Mouse (Mus musculus): ENCODE measurements at regions not wholly inside any gene's neighbourhood (a gene's known extent, or its start where the extent isn't known, plus 50 kb on each side); places are given as distances from the start of the nearest gene placed in this dataset.

- TF ChIP-seq POLR2A (IDR thresholded peaks at IDR 0.05; ENCODE audit: insufficient read length, low read depth), result no peak
- no peak for TF ChIP-seq MAX (IDR thresholded peaks at IDR 0.05; ENCODE audit: low read depth)
- no peak for TF ChIP-seq USF1 (IDR thresholded peaks at IDR 0.05; ENCODE audit: low read depth)
- no peak for TF ChIP-seq POLR2AphosphoS2 (IDR thresholded peaks at IDR 0.05; ENCODE audit: insufficient read length, low read depth)
- no peak for TF ChIP-seq CEBPB (IDR thresholded peaks at IDR 0.05; ENCODE audit: insufficient read depth, poor library complexity, severe bottlenecking)
- TF ChIP-seq MYOD1 (IDR thresholded peaks at IDR 0.05; ENCODE audit: control insufficient read depth in 1 of 3, insufficient read length in 2 of 3, low read depth in 2 of 3), result no peak
- TF ChIP-seq MYOG (IDR thresholded peaks at IDR 0.05; ENCODE audit: control insufficient read depth in 1 of 3, insufficient read depth in 1 of 3, insufficient read length in 2 of 3, low read depth in 2 of 3), result no peak
- TF ChIP-seq REST (IDR thresholded peaks at IDR 0.05; ENCODE audit: insufficient read depth, insufficient read length), result no peak
These were observed 188.8 kb downstream of the Trmt11 start for GRCm38 (mm10) chr10:30411736-30412135.

Data from myocyte (in vitro differentiated cells).